Mouse (Mus musculus): ENCODE measurements around the gene Ctsk.

DNA sequence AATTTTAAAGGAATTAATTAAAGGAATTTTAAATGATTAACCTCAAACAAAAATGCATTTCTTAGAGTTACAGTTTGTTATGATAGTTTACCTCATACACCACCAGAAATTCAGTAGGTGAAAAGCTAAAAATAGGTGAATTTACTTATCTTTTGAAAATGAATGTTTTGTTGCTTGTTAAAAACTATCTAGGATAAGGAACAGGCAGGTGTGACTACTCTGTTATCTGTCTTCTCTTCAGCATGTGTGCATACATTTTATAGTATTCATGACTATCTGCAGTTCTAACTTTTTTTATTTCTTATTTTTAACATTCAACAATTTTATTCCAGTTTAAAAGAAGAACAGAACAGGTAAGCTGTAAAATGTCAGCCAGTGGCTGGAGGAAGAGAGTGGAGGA is 35.2 kb upstream of the Ctsk start:
- no peak for TF ChIP-seq GATA1 (IDR thresholded peaks at IDR 0.05; ENCODE audit: borderline replicate concordance, low read length)
- no peak for TF ChIP-seq FLI1 (IDR thresholded peaks at IDR 0.05; ENCODE audit: low read length)

Data from megakaryocyte, embryonic 14.5 days (primary cell).